Mouse (Mus musculus) hindbrain, embryonic 13.5 days (tissue): ENCODE data around the gene Hkdc1. TPM values are rescaled to one million over a fixed set of nuclear protein-coding genes. Genes with fewer than 3 reads are reported as not detected.
A peak's percentile ranks its signal among the peaks of the same experiment; 100 is the strongest.

Source experiments
- ATAC-seq: fragments of 200-750 bp; cut with Nextera tagmentation; 2 replicates; pipeline ENCODE4 v1.8.0; 2017; ENCODE audit warnings: moderate TSS enrichment; ENCODE audit not compliant: low FRiP score
- H3K27ac ChIP-seq: fragments of 300-500 bp; sonication (generic); 2 replicates; pipeline ENCODE4 v1.5.1; 2015; ENCODE audit warnings: inconsistent platforms, mild to moderate bottlenecking, moderate library complexity
- H3K27me3 ChIP-seq: fragments of 300-500 bp; sonication (generic); 2 replicates; pipeline ENCODE4 v1.6.1; 2015; ENCODE audit warnings: mild to moderate bottlenecking, inconsistent platforms
- H3K36me3 ChIP-seq: fragments of 300-500 bp; sonication (generic); 2 replicates; pipeline ENCODE4 v1.6.1; 2015; ENCODE audit warnings: mild to moderate bottlenecking, inconsistent platforms
- H3K4me1 ChIP-seq: fragments of 300-500 bp; sonication (generic); replicated peaks from 2 replicates; pipeline ENCODE4 v1.6.1; 2015; ENCODE audit warnings: inconsistent platforms
- H3K4me2 ChIP-seq: fragments of 300-500 bp; sonication (generic); 2 replicates; pipeline ENCODE4 v1.6.1; 2015; ENCODE audit warnings: inconsistent platforms, mild to moderate bottlenecking, moderate library complexity
- H3K4me3 ChIP-seq: fragments of 300-500 bp; sonication (generic); 2 replicates; pipeline ENCODE4 v1.5.1; 2015; ENCODE audit warnings: mild to moderate bottlenecking, inconsistent platforms
- H3K9ac ChIP-seq: fragments of 300-500 bp; sonication (generic); 2 replicates; pipeline ENCODE4 v1.6.1; 2015; ENCODE audit warnings: mild to moderate bottlenecking, inconsistent platforms
- H3K9me3 ChIP-seq: fragments of 300-500 bp; sonication (generic); 2 replicates; pipeline ENCODE4 v1.6.1; 2016; ENCODE audit warnings: inconsistent platforms
- WGBS: fragments of 180-500 bp; shearing (Covaris S2); methylation state at CpG from one replicate; pipeline ENCODE4 v1.1.7; 2015; 5-methylcytosine and 5-hydroxymethylcytosine counted together
- polyA plus RNA-seq: library from polyadenylated mRNA; unstranded; fragments of >200 nt; fragmentation: Nextera tagmentation; extraction: Ambion mirVana; gene quantifications from 2 replicates; pipeline ENCODE4 v1.2.1, GENCODE M21; 2015

Hkdc1 gene
- polyA plus RNA-seq, 1 experiment from 2014 or later = 0.70 TPM

- no peaks in the 10 kb centered on the region for H3K9me3 ChIP-seq
- H3K9ac ChIP-seq = no peak overlapping the region
- H3K4me2 ChIP-seq = no peak overlapping the region
- H3K27me3 ChIP-seq = no peaks in the 10 kb centered on the region
- no peak overlapping the region for H3K27ac ChIP-seq
- 77% methylated on average over 5 of the region's 5 CpGs for WGBS
- no peak for ATAC-seq
- H3K4me3 ChIP-seq = no peak overlapping the region
- H3K36me3 ChIP-seq = no peaks in the 10 kb centered on the region
- peaks cover 8% of the 10 kb centered on the region for H3K4me1 ChIP-seq
These were observed 77.1 kb downstream of the Hkdc1 start for GRCm38 (mm10) chr10:62345147-62345546.

- H3K27me3 ChIP-seq = no peaks in the 10 kb centered on the region
- WGBS = 86% methylated on average over 9 of the region's 9 CpGs
- ATAC-seq = no peak
- no peaks in the 10 kb centered on the region for H3K9me3 ChIP-seq
- H3K36me3 ChIP-seq = no peaks in the 10 kb centered on the region
- peaks cover 12% of the 10 kb centered on the region for H3K4me1 ChIP-seq
- no peak overlapping the region for H3K4me2 ChIP-seq
- no peak overlapping the region for H3K9ac ChIP-seq
- H3K4me3 ChIP-seq = no peak overlapping the region
- no peak overlapping the region for H3K27ac ChIP-seq
These were observed 78.1 kb downstream of the Hkdc1 start for GRCm38 (mm10) chr10:62344004-62344752.

- no peak for ATAC-seq
- 82% methylated on average over 6 of the region's 6 CpGs for WGBS
- no peak overlapping the region for H3K27ac ChIP-seq
- no peaks in the 10 kb centered on the region for H3K36me3 ChIP-seq
- H3K27me3 ChIP-seq = no peaks in the 10 kb centered on the region
- H3K4me2 ChIP-seq = no peak overlapping the region
- H3K9ac ChIP-seq = no peak overlapping the region
- H3K9me3 ChIP-seq = no peaks in the 10 kb centered on the region
- no peak overlapping the region for H3K4me3 ChIP-seq
- peaks cover 25% of the 10 kb centered on the region for H3K4me1 ChIP-seq
These were observed 79.8 kb downstream of the Hkdc1 start for GRCm38 (mm10) chr10:62342512-62342911.

GRCm38 (mm10) chr10:62341956-62342355, 80.3 kb downstream of the Hkdc1 start:
- peaks cover 30% of the 10 kb centered on the region for H3K4me1 ChIP-seq
- no peak overlapping the region for H3K9ac ChIP-seq
- no peak for ATAC-seq
- H3K27ac ChIP-seq = no peak overlapping the region
- no peak overlapping the region for H3K4me3 ChIP-seq
- no peak overlapping the region for H3K4me2 ChIP-seq
- 90% methylated on average over 4 of the region's 4 CpGs for WGBS
- no peaks in the 10 kb centered on the region for H3K9me3 ChIP-seq
- H3K27me3 ChIP-seq = no peaks in the 10 kb centered on the region
- H3K36me3 ChIP-seq = no peaks in the 10 kb centered on the region

- WGBS = 33% methylated on average over 3 of the region's 3 CpGs
- peaks cover 36% of the 10 kb centered on the region for H3K4me1 ChIP-seq
- H3K4me3 ChIP-seq = peak overlapping the region; percentile 75
- no peaks in the 10 kb centered on the region for H3K9me3 ChIP-seq
- H3K27ac ChIP-seq = peak overlapping the region; percentile 88
- no peaks in the 10 kb centered on the region for H3K36me3 ChIP-seq
- no peak for ATAC-seq
- H3K9ac ChIP-seq = peak overlapping the region; percentile 87
- no peaks in the 10 kb centered on the region for H3K27me3 ChIP-seq
- peak overlapping the region; percentile 87 for H3K4me2 ChIP-seq
These were observed 81.3 kb downstream of the Hkdc1 start for GRCm38 (mm10) chr10:62340991-62341390.

GRCm38 (mm10) chr10:62340095-62340731, 82.1 kb downstream of the Hkdc1 start:
- Histone ChIP-seq H3K9ac (peak overlapping the region; percentile 87), H3K4me2 (peak overlapping the region; percentile 87), H3K27me3 (no peaks in the 10 kb centered on the region), H3K9me3 (no peaks in the 10 kb centered on the region), H3K4me1 (peaks cover 39% of the 10 kb centered on the region), H3K36me3 (no peaks in the 10 kb centered on the region), H3K4me3 (peak overlapping the region; percentile 75), H3K27ac (peak overlapping the region; percentile 88)
- ATAC-seq = peak; percentile 98
- WGBS = 0% methylated on average over 36 of the region's 38 CpGs

GRCm38 (mm10) chr10:62339211-62340094, 82.8 kb downstream of the Hkdc1 start:
- Histone ChIP-seq H3K36me3 (no peaks in the 10 kb centered on the region), H3K4me3 (peak overlapping the region; percentile 75), H3K27me3 (no peaks in the 10 kb centered on the region), H3K27ac (peak overlapping the region; percentile 88), H3K4me2 (peak overlapping the region; percentile 87), H3K4me1 (peaks cover 46% of the 10 kb centered on the region), H3K9ac (peak overlapping the region; percentile 87), H3K9me3 (no peaks in the 10 kb centered on the region)
- peak; percentile 67 for ATAC-seq
- WGBS = 4% methylated on average over 45 of the region's 45 CpGs

GRCm38 (mm10) chr10:62338626-62339025, 83.7 kb downstream of the Hkdc1 start:
- ATAC-seq = no peak
- peaks cover 46% of the 10 kb centered on the region for H3K4me1 ChIP-seq
- WGBS = 44% methylated on average over 5 of the region's 5 CpGs
- peak overlapping the region; percentile 87 for H3K9ac ChIP-seq
- no peak overlapping the region for H3K27ac ChIP-seq
- H3K4me2 ChIP-seq = peak overlapping the region; percentile 87
- H3K27me3 ChIP-seq = no peaks in the 10 kb centered on the region
- H3K36me3 ChIP-seq = no peaks in the 10 kb centered on the region
- peak overlapping the region; percentile 75 for H3K4me3 ChIP-seq
- no peaks in the 10 kb centered on the region for H3K9me3 ChIP-seq

GRCm38 (mm10) chr10:62338176-62338575, 84.1 kb downstream of the Hkdc1 start:
- peak overlapping the region; percentile 87 for H3K4me2 ChIP-seq
- no peaks in the 10 kb centered on the region for H3K9me3 ChIP-seq
- peak overlapping the region; percentile 75; the same call in 1 of the 2 replicates for H3K4me3 ChIP-seq
- H3K9ac ChIP-seq = no peak overlapping the region
- no peaks in the 10 kb centered on the region for H3K27me3 ChIP-seq
- ATAC-seq = no peak
- no peaks in the 10 kb centered on the region for H3K36me3 ChIP-seq
- H3K4me1 ChIP-seq = peaks cover 46% of the 10 kb centered on the region
- WGBS = 51% methylated on average over 9 of the region's 9 CpGs
- H3K27ac ChIP-seq = no peak overlapping the region; the same call in 1 of the 2 replicates

GRCm38 (mm10) chr10:62336601-62337578, 85.4 kb downstream of the Hkdc1 start:
- Histone ChIP-seq H3K9ac (0 out of 2 replicates have a peak overlapping the region, but pooled peaks have one; percentile 29), H3K4me1 (peaks cover 55% of the 10 kb centered on the region), H3K4me3 (no peak overlapping the region), H3K27me3 (no peaks in the 10 kb centered on the region), H3K9me3 (no peaks in the 10 kb centered on the region), H3K36me3 (no peaks in the 10 kb centered on the region), H3K27ac (0 out of 2 replicates have a peak overlapping the region, but pooled peaks have one; percentile 12), H3K4me2 (peak overlapping the region; percentile 8; the same call in 1 of the 2 replicates)
- WGBS = 30% methylated on average over 12 of the region's 12 CpGs
- no peak for ATAC-seq

- 28% methylated on average over 6 of the region's 6 CpGs for WGBS
- H3K27ac ChIP-seq = no peak overlapping the region
- no peak for ATAC-seq
- peaks cover 49% of the 10 kb centered on the region for H3K4me1 ChIP-seq
- H3K36me3 ChIP-seq = no peaks in the 10 kb centered on the region
- H3K4me3 ChIP-seq = no peak overlapping the region
- no peak overlapping the region for H3K4me2 ChIP-seq
- H3K9ac ChIP-seq = 0 out of 2 replicates have a peak overlapping the region, but pooled peaks have one; percentile 24
- H3K27me3 ChIP-seq = no peaks in the 10 kb centered on the region
- H3K9me3 ChIP-seq = no peaks in the 10 kb centered on the region
These were observed 86.9 kb downstream of the Hkdc1 start for GRCm38 (mm10) chr10:62335423-62335776.
